ENCODE assay signal across 9 mouse cellular contexts in the genomic region with DNA sequence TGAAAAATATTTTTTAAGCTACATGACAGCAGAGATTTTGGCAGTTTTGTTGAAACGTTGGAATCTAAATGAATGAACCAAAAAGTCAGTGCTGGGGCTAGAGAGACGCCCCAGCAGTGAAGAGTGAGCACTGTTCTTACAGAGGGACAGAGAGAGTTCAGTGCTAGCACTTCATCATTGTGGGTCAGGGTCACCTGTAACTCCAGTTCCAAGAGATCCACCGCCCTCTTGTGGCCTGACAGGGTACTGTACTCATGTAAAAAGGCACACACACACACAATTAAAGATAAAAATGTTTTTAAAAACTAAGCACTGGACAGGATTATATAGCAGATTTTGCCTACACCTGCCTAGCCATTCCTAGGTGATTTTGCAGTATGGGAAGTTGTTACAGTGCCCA. TPM values are rescaled to one million over a fixed set of nuclear protein-coding genes. Genes with fewer than 3 reads are reported as not detected.
DNase-seq lines count a peak whose midpoint lies in the region; ATAC-seq and TF ChIP-seq lines count a peak whose summit lies in the region.
"Had no signal": no experiment of that assay in that cellular context is flagged by ENCODE, and none has a peak within 500 bp of the region (broad histone marks: within the 10 kb centered on the region; RNA-seq: fewer than 3 reads in every experiment).

No protein-coding gene starts in this region.

- no peak overlapping the region for H3K27ac ChIP-seq in intestine, embryonic 14.5 days (ENCODE audit: low read depth)
- H3K27ac ChIP-seq in intestine, embryonic 16.5 days (ENCODE audit: low read length), result no peak overlapping the region

- ATAC-seq in intestine, embryonic 14.5 days (replicated peaks; ENCODE audit: low FRiP score, low TSS enrichment, low read depth), result no peak
- no peak for ATAC-seq in intestine, embryonic 16.5 days
- ATAC-seq in G1E (ENCODE audit: extremely low read depth, insufficient number of reproducible peaks, low FRiP score, poor library complexity, severe bottlenecking), result no peak

- no peak overlapping the region for H3K9ac ChIP-seq in intestine, embryonic 14.5 days (ENCODE audit: low read length)
- H3K9ac ChIP-seq in intestine, embryonic 16.5 days (ENCODE audit: low read depth, low read length), result no peak overlapping the region

- H3K4me3 ChIP-seq in intestine, embryonic 14.5 days (ENCODE audit: low read depth, low read length), result no peak overlapping the region
- no peak overlapping the region for H3K4me3 ChIP-seq in intestine, embryonic 16.5 days (ENCODE audit: low read length)
- H3K4me3 ChIP-seq in G1E (ENCODE audit: low read depth, low read length), result no peak overlapping the region
- H3K4me3 ChIP-seq: myocyte had no signal

- no peaks in the 10 kb centered on the region for H3K27me3 ChIP-seq in intestine, embryonic 14.5 days (replicated peaks; ENCODE audit: control insufficient read depth, insufficient read depth, low read length)
- no peaks in the 10 kb centered on the region for H3K27me3 ChIP-seq in intestine, embryonic 16.5 days (replicated peaks; ENCODE audit: control insufficient read depth, insufficient read depth, low read length)
- H3K27me3 ChIP-seq in G1E (ENCODE audit: insufficient read depth, low read length), result no peaks in the 10 kb centered on the region

- 45% methylated on average over 3 of the region's 3 CpGs for WGBS in intestine, embryonic 14.5 days
- WGBS in intestine, embryonic 16.5 days, result 39% methylated on average over 3 of the region's 3 CpGs

- peaks cover 28% of the 10 kb centered on the region for H3K36me3 ChIP-seq in intestine, embryonic 14.5 days (ENCODE audit: control insufficient read depth, insufficient read depth, low read length)
- peaks cover 5% of the 10 kb centered on the region for H3K36me3 ChIP-seq in intestine, embryonic 16.5 days (ENCODE audit: control insufficient read depth, insufficient read depth, low read length)
- peaks cover 61% of the 10 kb centered on the region for H3K36me3 ChIP-seq in G1E (replicated peaks)

- H3K4me2 ChIP-seq in intestine, embryonic 14.5 days (ENCODE audit: low read length), result no peak overlapping the region
- no peak overlapping the region for H3K4me2 ChIP-seq in intestine, embryonic 16.5 days (ENCODE audit: low read depth, low read length)

- peak; percentile 71 for DNase-seq in intestine, embryonic 14.5 days (ENCODE audit: low spot score)
- peak; percentile 69 to 73 for DNase-seq in B cell, adult 2 months
- DNase-seq in G1E (ENCODE audit: low spot score) (no peak), MN1 (ENCODE audit: low spot score) (no peak)
- DNase-seq in embryo, embryonic 10.5 days (ENCODE audit: low spot score), result peak; percentile 73
- peak; percentile 15 to 26 for DNase-seq in lung, adult 18-20 months
- peak; percentile 57 to 83 for DNase-seq in spleen, postnatal 4 days (ENCODE audit: low spot score in 2 of 2)

- no peaks in the 10 kb centered on the region for H3K4me1 ChIP-seq in intestine, embryonic 14.5 days (replicated peaks; ENCODE audit: control insufficient read depth, insufficient read depth, low read length)
- H3K4me1 ChIP-seq in intestine, embryonic 16.5 days (ENCODE audit: control insufficient read depth, insufficient read depth, low read length), result no peaks in the 10 kb centered on the region
- peaks cover 2% of the 10 kb centered on the region; the same call in 1 of the 2 replicates for H3K4me1 ChIP-seq in G1E (ENCODE audit: insufficient read depth, low read depth, low read length)

- no peaks in the 10 kb centered on the region for H3K9me3 ChIP-seq in intestine, embryonic 14.5 days (ENCODE audit: control insufficient read depth, low read length)
- H3K9me3 ChIP-seq in intestine, embryonic 16.5 days (ENCODE audit: control insufficient read depth, low read length), result no peaks in the 10 kb centered on the region
- H3K9me3 ChIP-seq in G1E (replicated peaks), result no peaks in the 10 kb centered on the region

- TF ChIP-seq CTCF in G1E (IDR thresholded peaks at IDR 0.05; ENCODE audit: low read depth, low read length), result peak; percentile 79

RNA-seq across cellular contexts. Expression of gene Dcaf5, which starts 29.8 kb away (rescaled TPM):
- 11.4 and 11.6 TPM in 2 replicates for polyA plus RNA-seq in intestine, embryonic 14.5 days (2014; fragmentation: Nextera tagmentation; extraction: Ambion mirVana)
- 7.9 and 9.3 TPM in 2 replicates for polyA plus RNA-seq in intestine, embryonic 16.5 days (2015; fragmentation: Nextera tagmentation; extraction: Ambion mirVana)
- total RNA-seq in G1E (2014; fragmentation: Nextera tagmentation) (36.6 and 47.2 TPM in 2 replicates), G1E (2017) (26.6 and 26.7 TPM in 2 replicates)
- polyA plus RNA-seq in G1E (2012), result 25.0 and 25.6 TPM in 2 replicates

RNA-seq across cellular contexts. Expression of gene Exd2, which starts 56.2 kb away (rescaled TPM):
- polyA plus RNA-seq in intestine, embryonic 14.5 days (2014; fragmentation: Nextera tagmentation; extraction: Ambion mirVana), result 29.4 and 36.5 TPM in 2 replicates
- polyA plus RNA-seq in intestine, embryonic 16.5 days (2015; fragmentation: Nextera tagmentation; extraction: Ambion mirVana), result 21.0 and 21.2 TPM in 2 replicates
- 32.4 and 33.0 TPM in 2 replicates for total RNA-seq in G1E (2014; fragmentation: Nextera tagmentation)
- 21.4 and 21.8 TPM in 2 replicates for total RNA-seq in G1E (2017)
- 3.5 and 5.9 TPM in 2 replicates for polyA plus RNA-seq in G1E (2012)

Comparison
In these comparisons a context has a peak if more than half of its experiments do, and no peak if none do; other contexts are left out.
1. DNase-seq: peak in intestine, embryonic 14.5 days (single experiment), B cell, adult 2 months (2 of 2), embryo, embryonic 10.5 days (single experiment), lung, adult 18-20 months (2 of 2) and spleen, postnatal 4 days (2 of 2); none in G1E (single experiment) and MN1 (single experiment).